Mouse (Mus musculus) adrenal gland, postnatal 25 days (tissue): ENCODE data around the gene Prdx5. TPM values are rescaled to one million over a fixed set of nuclear protein-coding genes. Genes with fewer than 3 reads are reported as not detected.
"Not testable (repeated sequence)": the region's sequence is repeated elsewhere in the genome, so short reads cannot be mapped to it uniquely, and the experiment has no call there.

Experiments
- DNase-seq: peaks from one replicate; pipeline ENCODE4 v3.0.0; 2021; ENCODE audit warnings: mixed read lengths
- total RNA-seq: library from RNA; stranded (reverse); gene quantifications from 2 replicates; pipeline ENCODE4 v1.2.3, GENCODE M21; 2021

The Prdx5 gene
- total RNA-seq, 1 experiment from 2014 or later = 278 TPM

DNA sequence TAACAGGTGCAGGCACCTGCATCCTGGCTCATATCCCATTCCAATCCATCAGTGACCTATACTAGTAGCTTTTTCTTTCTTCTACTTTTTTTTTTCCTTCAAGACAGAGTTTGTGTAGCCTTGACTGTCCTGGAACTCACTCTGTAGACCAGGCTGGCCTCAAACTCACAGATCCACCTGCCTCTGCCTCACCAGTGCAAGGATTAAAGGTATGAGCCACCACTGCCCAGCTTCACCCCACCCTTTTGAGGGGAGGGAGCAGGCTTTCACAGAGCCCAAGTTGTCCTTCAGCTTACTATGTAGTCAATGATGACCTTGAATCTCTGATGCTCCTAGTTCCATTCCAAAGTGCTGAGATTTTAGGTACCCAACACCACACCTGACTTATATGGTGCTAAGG is 9.5 kb upstream of the Prdx5 start:
- DNase-seq = no peak

DNA sequence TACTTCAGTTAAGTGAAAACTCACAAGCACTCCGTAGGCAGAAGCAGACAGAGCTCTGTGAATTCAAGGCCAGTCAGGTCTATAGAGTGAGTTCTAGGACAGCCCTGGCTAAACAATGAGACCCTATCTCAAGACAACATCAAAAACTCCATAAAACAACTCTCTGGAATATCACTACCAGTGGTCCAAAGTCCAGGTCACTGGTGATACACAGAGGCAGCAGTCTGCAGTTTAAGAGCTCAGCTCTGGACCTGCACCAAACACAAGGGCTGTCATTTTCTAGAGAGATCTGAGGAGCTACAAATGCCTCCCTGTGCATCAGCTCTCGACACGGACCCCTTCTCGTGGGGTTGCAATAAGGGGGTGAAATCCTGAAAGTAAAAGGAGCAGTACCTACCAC is 8.4 kb upstream of the Prdx5 start:
- no peak for DNase-seq

DNA sequence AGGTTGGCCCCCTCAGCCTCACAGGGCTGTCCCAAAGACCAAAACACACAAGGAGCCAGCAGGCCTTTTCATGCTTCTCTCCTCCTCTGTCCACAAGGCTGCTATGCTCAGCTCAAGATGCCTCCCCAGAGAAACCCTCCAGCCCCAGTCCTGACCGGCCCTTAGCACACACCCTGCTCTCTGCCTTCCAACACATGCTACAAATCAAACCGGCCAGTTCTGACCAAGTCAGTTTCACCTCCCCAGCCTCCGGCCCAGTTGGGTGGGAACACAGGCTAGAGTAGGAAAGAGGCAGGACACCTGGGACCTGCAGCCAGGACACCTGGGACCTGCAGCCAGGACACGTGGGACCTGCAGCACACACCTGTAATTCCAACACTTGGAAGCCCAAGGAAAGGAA is 6.6 kb upstream of the Prdx5 start:
- no peak for DNase-seq

DNA sequence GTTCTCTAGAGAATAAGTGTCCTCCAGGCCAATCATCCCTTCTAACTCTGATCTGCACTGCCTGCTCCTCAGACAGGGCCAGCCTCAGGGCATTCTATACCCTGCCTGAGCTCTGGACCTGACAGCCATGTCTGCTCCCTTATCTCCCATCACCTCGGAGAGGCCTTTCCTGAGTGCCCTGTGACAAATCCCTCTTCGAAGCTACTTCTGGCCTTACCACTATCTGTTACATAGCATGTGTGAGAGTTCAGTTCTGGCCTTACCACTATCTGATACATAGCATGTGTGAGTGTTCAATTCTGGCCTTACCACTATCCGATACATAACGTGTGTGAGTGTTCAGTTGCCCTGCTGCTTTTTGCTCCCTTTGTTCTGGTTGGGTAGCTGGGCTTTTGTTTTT is 5.4 kb upstream of the Prdx5 start:
- no peak for DNase-seq

DNA sequence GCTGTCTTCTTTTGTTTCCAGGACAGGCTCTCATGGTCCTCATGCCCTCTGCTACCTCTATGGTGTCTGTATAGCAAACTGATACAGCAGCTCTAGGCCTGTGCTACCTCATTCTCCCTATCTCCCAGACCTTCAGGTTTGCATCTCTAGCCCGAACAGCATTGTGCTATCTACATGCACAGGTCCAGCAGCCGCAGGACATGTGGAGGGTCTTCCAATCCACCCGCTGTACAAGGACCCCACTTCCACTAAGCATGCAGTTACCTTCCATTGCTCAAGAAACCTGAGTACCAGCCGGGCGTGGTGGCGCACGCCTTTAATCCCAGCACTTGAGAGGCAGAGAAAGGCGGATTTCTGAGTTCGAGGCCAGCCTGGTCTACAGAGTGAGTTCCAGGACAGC is 4.6 kb upstream of the Prdx5 start:
- DNase-seq = no peak

DNA sequence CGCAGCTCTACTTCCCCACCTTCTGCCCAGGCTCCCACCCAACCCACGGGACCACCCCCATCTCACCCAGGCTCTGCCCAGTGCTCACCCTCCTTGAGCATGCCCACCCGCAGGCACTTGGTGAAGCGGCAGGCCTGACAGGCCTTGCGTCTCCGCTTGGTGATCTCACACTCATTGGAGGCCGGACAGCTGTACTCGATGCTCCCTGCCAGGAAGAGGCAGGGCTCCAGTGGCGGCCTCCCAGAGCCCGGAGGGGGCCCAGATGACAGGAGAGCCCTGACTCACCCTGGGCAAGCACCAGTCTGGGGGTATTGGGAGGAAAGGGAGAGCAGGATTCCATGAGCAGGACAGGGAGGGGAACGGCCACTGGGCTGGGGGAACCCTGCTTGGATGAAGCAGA is 4.1 kb upstream of the Prdx5 start:
- no peak for DNase-seq

DNA sequence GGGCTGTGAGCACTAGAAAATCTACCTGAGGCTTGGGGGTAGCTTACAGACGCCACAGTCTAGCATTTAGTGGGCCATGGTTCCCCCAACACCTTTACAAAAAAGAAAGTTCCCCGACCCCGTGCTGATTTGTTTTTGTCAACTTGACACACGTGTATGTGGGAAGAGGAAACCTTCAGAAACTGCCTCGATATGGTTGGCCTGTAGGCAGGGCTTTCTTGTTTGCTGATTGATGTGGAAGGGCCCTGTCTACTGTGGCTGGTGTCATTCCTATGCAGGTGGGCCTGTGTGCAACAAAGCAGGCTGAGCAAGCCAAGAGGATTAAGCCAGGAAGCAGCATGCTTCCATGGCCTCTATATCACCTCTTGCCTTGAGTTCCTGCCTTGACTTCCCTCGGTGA is 3.1 kb upstream of the Prdx5 start:
- DNase-seq = no peak

DNA sequence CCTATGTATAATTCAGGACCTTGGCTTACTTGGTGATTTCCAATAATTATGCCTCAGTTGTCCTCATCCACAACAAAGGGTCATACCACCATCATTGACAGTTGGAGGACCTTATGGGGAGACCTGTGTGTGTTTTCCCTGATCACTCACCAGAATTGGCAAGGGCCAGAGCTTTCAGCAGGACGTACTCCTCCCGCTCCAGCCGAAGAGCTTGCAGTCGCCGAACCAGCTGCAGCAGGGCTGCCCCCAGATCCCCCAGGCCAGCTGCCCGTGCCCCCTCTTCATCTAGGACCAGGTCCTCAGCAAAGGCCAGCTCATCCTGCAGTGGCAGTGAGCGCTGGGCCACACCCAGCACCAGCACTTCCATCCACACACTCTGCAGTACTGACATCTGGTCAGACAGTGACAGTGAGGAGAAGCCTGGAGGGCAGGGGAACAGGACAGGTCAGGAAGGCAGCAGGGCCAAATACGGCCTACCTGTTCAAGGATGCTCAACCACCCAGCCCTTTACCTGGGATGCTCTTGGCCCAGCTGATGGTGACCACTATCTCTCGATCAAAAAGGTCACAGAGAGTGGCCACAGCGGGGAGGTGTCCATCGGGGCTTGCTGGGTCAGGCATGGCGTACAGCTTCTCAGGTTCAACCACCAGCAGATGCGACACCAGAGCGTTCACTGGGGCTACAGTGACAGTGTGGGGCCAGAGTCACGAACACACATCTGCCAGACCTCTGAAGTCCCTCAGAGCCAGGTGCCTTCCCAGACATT is 2.5 kb upstream of the Prdx5 start:
- no peak for DNase-seq

DNA sequence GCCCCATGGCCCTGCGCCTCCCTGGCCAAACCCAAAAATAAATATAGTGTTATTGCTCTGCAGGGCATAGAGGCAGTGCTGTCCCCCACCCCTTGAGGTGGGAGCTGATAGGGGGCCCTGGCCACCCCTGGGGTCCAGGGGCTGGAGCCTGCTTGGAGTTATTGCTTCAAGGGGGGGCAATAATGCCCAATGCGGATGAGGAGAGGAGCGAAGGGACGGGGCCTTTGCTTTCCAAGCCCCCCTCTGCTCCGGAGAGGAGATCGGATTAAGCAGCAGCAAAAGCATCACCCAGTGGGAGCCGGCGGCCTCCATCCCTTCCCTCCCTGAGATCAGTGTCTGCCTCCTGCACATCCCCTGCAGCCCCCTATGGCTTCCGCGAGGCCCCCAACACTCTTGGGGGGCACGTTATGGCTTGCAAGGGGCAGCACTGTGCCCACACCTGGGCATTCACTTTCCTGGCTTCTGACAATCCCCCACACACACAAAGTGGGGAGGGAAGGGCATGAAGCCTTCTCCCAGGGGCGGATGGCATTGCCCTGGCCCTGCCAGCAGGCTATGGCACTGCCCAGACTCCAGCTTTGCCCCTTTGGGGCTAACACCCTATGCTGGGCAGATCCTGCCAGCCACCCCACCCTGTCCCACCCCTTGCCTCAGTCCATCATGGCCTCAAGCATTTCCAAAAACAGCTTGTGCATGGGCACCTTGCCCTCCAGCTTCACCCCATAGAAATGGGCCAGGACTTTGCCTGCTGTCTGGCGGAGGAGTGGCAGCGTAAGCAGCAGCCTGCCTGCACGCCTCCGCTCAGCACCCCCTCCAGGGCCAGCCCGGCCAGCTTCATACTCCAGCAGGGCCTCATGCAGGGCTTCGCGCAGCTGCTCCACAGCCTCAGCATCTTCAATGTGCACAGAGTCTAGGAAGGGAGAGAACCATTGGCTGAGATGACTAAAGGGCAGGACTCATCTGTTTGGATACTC is 1.5 kb upstream of the Prdx5 start:
- no peak for DNase-seq

DNA sequence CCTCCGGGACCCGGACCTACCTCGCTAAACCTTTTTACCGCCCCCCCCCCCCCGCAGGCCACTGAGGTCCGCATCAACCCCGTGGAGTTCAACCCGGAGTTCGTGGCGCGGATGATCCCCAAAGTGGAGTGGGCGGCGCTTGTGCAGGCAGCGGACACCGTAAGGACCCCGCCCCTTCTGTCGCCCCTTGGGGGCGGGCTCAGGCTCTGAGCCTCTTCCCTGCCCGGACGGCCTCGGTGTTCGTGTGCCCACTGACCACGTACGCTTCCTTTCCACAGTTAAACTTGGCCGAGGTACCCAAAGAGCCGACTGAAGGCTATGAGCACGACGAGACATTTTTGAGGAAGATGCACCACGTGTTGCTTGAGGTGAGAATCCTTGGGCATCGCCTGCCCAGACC is 400 bp upstream of the Prdx5 start:
- DNase-seq = not testable (repeated sequence)

DNA sequence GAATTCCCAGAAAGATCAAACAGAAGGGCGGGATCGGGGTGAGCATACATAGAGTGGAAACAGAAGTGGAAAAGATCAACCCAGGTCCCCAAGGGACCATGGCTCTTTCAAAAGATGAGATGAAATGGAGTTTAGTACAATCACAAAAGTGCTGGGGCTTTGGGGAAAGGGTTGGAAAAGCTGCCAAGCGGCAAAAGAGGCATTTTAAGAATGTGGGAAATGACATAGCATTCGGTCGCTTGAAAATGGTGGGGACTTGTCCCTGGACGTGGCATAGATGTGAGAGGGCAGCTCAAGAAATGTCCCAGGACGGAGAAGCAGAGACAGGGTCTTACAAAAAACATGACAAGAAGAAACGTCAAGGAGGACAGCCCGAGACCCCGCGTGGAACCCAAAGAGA is 885 bp downstream of the Prdx5 start:
- no peak for DNase-seq

DNA sequence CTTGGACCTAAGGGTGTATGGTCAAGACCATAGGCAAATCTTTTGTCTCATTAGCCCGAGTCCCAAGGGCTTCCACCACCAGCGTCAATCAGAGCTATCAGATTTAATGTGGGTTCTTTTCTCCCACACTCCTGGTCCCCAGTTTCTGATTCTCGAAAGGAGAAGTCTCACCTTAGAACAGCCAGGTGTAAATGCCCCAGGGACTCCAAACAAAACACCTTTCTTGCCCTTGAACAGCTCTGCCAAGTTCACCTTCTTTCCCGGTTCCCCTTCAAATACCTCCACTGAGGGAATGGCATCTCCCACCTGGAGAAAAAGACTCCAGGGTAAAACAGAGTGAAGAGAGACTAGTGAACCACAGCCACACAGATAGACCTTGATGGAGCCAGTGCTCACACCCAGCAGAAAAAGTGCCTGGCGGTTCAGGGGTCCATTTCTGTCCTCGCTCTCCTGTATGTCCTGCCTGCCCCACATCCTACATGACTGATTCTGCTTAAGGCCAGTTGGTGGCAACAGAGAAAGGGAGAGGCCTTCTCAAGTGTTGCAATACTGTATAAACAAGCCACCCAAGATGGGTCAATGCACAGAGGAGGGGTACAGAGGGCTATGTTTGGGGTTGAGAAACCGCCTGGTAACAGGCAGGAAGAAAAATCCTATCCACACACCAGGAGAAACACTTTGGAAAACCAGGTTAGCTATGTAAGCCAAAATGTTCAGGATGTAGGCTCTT is 1.9 kb downstream of the Prdx5 start:
- no peak for DNase-seq

DNA sequence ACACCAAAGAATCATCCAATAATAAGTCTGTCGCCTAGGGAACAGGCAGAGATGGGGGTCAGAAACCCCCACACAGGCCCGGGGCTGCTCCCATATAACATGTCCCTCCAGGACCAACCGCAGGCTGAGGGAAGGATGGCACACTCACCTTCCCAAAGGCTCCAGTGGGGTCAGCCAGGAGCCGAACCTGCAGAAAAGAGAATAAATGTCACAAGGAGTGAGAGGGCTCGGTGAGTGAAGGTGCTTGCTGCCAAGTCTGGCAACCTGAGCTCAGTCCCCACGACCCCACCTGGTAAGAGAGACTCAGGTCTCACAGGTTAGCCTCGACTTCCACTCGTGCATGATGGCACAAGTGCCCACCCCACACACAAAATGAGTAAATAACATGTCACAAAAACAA is 2.8 kb downstream of the Prdx5 start:
- no peak for DNase-seq

DNA sequence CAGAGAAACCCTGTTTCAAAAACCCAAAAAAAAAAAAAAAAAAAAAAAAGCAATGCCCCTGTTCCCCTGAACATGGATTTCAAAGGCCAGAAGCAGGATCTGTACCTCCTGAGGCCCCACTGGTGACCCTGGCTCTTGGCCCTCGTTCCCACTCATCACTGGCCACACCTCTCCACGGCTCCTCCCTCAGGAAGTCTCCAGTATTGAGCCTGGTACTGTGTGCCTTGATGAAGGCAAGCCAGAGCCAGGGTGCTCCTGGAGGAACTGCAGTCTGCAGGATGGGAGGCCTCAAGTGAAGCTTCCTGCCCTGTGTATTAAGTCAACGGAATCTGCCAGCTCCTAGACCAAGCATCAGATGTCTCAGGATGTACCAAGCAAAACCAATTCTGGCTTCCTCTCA is 3.7 kb downstream of the Prdx5 start:
- no peak for DNase-seq

DNA sequence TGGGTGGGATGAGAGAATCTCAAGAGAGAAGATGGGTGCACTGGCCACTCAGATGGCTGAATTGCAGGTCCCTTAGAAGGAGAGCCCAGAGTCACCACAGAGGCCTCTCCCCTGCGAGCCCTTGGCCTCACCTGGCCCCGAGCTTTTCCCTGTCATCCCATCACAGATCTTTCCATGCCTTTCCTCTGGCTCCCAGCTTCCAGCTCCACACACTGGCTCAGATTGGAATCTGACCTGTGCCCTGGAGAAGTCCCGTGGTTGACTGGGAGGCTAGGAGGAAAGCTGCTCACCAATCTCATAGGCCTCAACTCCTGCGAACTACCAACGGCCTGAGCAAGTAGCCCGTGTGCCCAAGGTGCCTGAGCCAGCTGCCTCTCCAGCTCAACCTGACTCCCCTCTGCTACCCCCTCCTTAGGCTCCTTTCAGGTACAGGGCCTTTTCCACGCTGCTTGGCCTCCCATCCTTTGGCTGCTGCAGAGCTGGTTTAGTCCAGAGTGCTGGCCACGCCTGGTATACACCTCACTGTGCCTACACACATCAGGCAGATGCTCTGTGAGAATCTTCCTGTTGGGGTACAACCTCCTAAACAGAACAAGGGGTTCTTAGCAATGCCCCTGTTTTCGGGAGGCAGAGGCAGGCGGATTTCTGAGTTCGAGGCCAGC is 4.3 kb downstream of the Prdx5 start:
- no peak for DNase-seq

DNA sequence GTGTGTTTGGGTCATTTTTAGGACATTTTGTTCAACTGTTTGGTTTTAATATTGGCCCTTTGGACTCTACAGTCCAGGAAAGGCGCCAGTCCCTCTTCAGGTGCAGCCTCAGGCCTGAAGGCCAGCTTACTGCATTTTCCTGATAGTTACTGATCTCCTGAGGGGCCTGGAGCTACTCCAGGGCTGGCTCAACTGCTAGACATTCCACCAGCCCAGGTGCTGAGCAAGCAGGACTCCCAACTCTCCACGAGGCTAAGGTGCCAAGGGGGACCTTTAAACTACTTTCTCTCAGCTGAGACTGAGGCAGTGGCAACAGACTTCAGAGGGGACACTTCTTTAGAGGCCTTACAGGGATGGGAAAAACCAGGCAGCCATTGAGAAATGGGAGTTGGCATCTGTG is 5.1 kb downstream of the Prdx5 start:
- no peak for DNase-seq

DNA sequence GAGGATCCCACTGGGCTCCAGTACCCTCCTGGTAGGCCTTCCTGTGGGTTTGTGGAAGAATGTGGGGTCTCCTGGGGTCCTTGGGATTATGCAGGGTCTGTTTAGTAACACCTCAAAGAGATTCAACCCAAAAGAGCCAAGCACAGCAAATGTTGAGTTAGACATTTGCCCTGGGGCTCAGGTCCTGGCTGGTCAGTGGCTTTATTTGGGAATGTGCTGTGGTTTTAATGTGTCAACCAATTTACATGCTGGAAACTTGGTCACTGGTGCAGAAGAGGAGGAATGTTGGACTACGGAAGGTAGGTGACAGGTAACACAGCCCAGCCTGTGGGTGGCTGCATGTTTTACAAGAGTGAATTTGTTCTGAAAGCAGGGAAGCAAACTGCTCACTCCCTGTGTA is 6.9 kb downstream of the Prdx5 start:
- no peak for DNase-seq

DNA sequence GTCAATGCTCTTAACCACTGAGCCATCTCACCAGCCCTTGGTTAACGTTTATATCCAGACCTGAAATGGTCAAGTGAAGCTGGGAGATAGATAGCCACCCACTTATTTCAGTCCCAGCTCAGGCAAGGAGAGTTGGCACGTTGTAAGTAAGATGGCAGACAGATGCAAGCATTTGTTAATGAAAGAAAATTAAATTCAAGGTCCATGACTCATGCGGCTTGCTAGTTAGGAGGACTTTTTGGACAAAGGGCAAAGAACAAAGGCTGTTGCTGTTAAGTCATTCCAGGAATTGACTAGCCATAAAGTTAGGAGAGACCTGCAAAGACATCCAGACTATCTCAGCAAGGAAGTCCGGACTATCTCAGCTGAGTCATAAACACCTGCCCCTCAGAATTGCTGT is 10.3 kb downstream of the Prdx5 start:
- no peak for DNase-seq

DNA sequence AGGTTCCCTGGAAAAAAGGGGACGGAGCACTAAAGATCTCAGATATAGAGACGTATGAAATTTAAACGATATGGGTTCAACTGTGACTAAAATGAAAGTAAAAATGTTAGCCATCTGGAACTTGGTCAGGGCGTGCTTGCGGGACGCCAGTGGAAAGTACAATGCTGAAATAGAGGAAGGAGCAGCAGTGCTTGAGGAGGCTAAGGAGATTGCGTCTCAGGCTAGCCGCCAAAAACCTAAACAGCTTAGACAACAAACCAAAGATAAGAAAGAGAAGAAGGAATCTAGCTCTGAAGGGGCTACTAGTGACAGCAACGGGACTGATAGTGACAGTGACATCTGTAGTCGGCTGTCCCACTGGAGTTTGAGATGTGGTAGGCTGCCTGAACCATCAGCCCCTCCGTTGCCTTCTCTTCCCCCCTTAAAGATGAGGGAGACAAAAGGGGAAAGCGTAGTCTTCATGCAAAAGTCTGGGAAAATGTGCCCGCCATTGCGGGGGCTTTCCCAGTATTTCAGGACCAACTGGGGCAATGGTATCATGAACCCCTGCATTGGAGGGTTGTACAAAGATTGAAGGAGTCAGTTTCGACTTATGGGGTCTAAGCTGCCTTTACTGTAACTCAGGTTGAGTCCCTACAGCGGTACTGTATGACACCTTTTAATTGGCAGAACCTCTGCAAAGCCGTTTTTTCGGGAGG is 14.1 kb downstream of the Prdx5 start:
- DNase-seq = not testable (repeated sequence)

DNA sequence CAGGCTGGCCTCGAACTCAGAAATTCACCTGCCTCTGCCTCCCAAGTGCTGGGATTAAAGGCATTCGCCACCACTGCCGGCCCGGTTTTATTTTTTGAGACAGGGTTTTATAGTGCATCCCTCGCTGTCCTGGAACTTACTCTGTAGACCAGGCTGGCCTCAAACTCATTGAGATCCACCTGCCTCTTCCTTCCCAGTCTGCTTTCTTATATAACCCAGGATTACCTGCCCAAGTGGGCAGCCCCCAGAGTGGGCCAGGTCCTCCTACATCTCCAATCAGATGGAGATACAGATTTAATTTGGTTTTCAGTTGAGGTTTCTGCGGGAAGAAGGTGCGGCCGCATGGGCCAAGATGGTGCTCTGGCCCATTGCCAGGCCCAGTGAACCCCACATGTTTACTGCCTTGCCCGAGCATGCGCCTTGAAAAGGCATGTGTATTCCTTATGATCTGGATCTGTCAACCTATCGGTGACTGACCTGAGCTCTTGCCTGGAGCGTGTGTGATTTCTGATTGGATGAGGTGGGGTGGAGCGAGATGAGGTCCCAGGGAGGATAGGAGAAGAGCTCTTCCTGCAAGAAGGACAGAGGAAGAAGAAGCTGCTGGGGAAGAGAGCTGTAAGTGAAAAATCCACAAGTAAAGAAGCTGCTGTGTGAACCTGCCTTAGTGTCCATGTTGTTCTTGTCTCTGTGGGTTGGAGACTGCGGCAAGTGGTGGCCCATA is 16.0 kb downstream of the Prdx5 start:
- no peak for DNase-seq

DNA sequence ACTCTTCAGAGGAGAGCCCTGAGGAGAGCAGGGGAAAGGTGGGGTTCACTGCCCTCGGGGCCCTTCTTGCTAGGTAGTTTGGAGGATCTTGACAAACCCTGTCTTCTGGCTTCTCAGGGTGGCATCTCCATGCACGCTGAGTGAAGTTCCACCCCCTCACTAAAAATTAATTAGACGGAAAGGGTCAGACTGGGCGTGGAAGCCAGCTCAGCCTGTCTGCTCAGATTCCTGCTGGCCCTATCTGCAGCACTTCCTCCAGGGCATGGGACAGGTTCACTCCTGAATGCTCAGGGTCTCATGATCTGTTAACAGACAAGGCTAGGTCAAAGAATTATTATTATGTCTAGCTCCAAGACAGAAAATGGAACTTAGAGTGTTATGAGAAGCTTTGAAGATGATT is 17.4 kb downstream of the Prdx5 start:
- DNase-seq = no peak
